Mouse (Mus musculus) granulocyte monocyte progenitor cell, adult 5-6 weeks (primary cell): Measurements from ENCODE around the gene Banf1. TPM values are rescaled to one million over a fixed set of nuclear protein-coding genes. Genes with fewer than 3 reads are reported as not detected.
"Not testable (repeated sequence)": the region's sequence is repeated elsewhere in the genome, so short reads cannot be mapped to it uniquely, and the experiment has no call there.

Experiments
- ATAC-seq: replicated peaks from 2 replicates; pipeline ENCODE4 v1.8.0; 2016; ENCODE audit warnings: mild to moderate bottlenecking, moderate TSS enrichment, inconsistent platforms; ENCODE audit not compliant: poor library complexity, severe bottlenecking
- total RNA-seq, 2 experiments: library from RNA; stranded (forward) in 1 of 2; stranded (reverse) in 1 of 2; fragments of 200-712, 200-1000 nt in 1 of 2; fragments of >200 nt in 1 of 2; fragmentation: Nextera tagmentation in 1 of 2; gene quantifications; 2 replicates each; pipeline ENCODE4 v1.2.3; 2014 to 2017

Gene Banf1
- total RNA-seq, 2 experiments from 2014 or later: 130 to 526 TPM

- no peak for ATAC-seq
Observed at GRCm38 (mm10) chr19:5377446-5377845, 10.5 kb upstream of the Banf1 start.

DNA sequence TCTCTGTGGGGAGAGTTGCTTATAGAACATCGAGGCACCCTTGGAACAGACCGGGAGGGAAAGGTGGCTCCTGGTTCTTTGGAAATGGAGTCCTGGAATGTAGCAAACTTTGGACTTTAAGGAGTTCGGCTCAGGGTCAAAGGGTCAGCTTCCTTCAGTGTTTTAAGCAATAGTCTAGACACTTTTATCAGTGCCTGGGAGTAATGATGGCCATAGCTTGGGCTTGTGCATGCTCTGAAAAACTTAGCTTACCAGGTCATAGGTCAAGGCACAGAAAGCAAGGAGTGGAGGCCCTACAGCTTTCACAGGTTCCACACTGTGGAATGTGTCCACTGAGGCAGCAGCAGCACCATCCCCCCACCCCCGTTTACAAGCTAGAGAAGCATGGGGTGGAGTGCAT, 7.8 kb upstream of the Banf1 start:
- ATAC-seq: no peak

- no peak for ATAC-seq
Observed at GRCm38 (mm10) chr19:5374177-5374576, 7.2 kb upstream of the Banf1 start.

GRCm38 (mm10) chr19:5372724-5373123, 5.8 kb upstream of the Banf1 start:
- no peak for ATAC-seq

DNA sequence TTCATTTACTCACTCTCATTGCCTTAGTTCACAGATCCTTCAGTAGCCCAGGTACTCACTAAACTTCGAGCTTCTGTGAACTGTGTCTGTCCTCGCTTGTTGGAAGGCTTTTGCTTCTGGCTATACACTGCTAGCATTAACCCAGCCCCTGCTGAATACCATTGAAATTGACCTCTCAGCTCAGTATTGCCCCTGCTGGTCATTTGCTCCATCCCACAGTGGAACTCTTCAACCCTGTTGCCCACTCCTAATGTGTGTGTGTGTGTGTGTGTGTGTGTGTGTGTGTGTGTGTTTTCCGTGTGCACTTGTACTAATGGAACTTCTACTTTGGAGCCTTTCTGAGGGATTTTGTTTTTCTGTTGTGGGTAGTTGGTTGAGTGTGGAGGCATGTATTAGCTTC, 4.0 kb upstream of the Banf1 start:
- ATAC-seq: no peak

DNA sequence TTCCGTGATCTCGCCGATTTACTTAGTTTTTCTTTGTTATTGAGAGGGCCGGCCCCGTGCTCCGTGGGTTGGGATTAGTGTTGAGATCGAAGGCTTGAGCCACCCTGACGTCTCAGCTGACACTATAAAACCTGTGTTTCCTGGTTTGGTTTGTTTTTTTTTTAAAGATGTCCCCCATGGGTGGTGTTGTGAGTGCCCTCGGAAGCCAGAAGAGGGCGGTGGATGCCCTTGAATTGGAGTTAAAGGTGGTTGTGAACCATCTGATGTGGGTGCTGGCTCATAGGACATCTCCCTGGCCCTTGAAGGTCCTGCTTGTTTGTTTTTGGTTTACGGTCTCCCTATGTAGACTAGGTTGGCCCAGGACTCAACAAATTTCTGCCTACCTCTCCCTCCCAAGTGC, 487 bp upstream of the Banf1 start:
- no peak for ATAC-seq

GRCm38 (mm10) chr19:5366175-5367052, 554 bp downstream of the Banf1 start, which contains the start of gene Eif1ad:
Gene Eif1ad (plus strand): TSS chr19:5366741.
- peak; percentile 70 for ATAC-seq

- no peak for ATAC-seq
Observed at GRCm38 (mm10) chr19:5365751-5366150, 1.2 kb downstream of the Banf1 start.

DNA sequence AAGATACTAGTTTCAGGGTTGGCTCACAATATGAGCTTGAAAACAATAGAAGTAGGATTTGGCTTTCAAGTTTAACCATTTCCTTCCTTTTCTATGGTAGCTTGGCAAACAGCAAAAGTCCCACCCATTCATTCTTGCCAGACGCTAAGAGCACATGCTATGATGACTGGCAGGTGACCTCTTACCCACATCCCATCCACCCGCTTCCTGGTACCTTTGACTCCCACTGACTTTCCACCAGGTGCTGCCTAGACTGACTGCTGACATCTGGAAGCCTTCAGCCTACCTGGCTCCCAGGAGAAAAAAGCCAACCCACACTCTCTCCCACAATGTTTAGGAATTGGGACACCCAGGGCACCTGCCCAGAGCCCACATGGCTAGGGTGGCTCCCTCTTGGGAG, 2.8 kb downstream of the Banf1 start:
- no peak for ATAC-seq

DNA sequence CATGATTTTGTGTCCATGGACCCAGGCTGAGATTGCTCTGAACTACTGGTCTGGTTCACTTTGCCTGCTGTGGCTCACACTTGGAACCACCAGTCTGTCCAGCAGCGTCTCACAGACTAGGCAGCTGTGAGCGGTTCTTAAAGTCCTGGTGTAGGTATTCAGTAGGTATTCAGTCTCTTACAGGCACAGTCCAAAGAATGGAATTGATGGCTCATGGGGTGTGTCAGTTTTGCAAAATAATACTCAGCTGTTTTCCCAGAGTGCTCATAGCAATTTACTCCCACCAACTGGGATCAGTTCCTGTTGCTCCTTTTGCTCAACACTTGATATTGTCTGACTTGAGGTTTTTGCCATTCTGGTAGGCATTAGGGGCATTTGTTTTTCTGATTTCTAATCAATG, 4.8 kb downstream of the Banf1 start:
- no peak for ATAC-seq

DNA sequence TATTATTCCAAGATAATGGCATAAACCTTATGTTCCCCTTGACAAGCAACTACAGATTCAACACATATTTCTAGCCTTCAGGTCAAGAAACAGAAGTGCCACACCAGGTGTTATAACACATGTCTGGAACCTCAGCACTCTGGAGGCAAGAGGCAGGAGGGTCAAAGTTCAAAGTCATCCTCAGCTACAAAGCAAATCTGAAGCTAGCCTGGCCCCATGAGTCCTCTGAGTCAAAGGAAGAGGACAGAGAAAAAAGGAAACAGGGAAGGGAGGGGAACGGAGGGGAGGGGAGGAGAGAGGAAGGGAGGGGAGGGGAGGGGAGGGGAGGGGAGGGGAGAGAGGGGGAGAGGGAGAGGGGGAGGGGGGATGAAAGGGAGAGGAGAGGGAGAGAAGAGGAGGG, 10.9 kb downstream of the Banf1 start:
- no peak for ATAC-seq

GRCm38 (mm10) chr19:5353609-5354008, 13.4 kb downstream of the Banf1 start:
- no peak for ATAC-seq

DNA sequence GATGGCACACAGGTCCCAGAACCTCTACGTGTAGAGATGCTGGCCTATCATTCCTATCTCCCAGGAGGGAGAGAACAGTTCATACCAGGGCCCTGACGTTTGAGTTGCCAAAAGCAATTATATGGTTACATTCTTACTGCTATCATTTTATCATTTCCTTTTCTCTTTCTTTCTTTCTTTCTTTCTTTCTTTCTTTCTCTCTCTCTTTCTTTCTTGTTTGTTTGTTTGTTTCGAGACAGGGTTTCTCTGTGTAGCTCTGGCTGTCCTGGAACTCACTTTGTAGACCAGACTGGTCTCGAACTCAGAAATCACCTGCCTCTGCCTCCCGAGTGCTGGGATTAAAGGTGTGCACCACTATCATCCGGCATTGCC, 17.5 kb downstream of the Banf1 start, which contains the start of gene Cst6:
Cst6 (minus strand) TSS at position 73 of the 372 bp plus-strand sequence.
- ATAC-seq: not testable (repeated sequence)

GRCm38 (mm10) chr19:5348526-5349501, 18.2 kb downstream of the Banf1 start:
- ATAC-seq: peak; percentile 54

GRCm38 (mm10) chr19:5348064-5348463, 18.9 kb downstream of the Banf1 start:
- ATAC-seq: no peak

- ATAC-seq: no peak
Observed at GRCm38 (mm10) chr19:5345297-5346131, 21.5 kb downstream of the Banf1 start.

GRCm38 (mm10) chr19:5341360-5341759, 25.6 kb downstream of the Banf1 start:
- no peak for ATAC-seq

- peak; percentile 69 for ATAC-seq
Observed at GRCm38 (mm10) chr19:5337975-5338374, 29.0 kb downstream of the Banf1 start.

GRCm38 (mm10) chr19:5335441-5335840, 31.5 kb downstream of the Banf1 start, which contains the start of gene Catsper1:
Gene Catsper1 (plus strand): TSS chr19:5335741.
- ATAC-seq: no peak

- ATAC-seq: no peak
Observed at GRCm38 (mm10) chr19:5334741-5335140, 32.2 kb downstream of the Banf1 start.
